Mouse (Mus musculus) kidney, postnatal 0 days (tissue): ENCODE results near the gene Sidt2. TPM values are rescaled to one million over a fixed set of nuclear protein-coding genes. Genes with fewer than 3 reads are reported as not detected.
A peak's percentile ranks its signal among the peaks of the same experiment; 100 is the strongest.

ENCODE experiments used
- ATAC-seq: fragments of 200-750 bp; cut with Nextera tagmentation; replicated peaks from 2 replicates; pipeline ENCODE4 v1.8.0; 2017; ENCODE audit warnings: low read depth, moderate number of reproducible peaks, moderate TSS enrichment, moderate library complexity; ENCODE audit not compliant: low FRiP score
- DNase-seq: peaks from one replicate; pipeline ENCODE4 v3.0.0-alpha.2; 2016; ENCODE audit warnings: low spot score
- H3K27ac ChIP-seq: fragments of 300-500 bp; sonication (generic); 2 replicates; pipeline ENCODE4 v1.5.1; 2014; ENCODE audit warnings: mild to moderate bottlenecking
- H3K27me3 ChIP-seq: fragments of 300-500 bp; sonication (generic); 2 replicates; pipeline ENCODE4 v1.6.1; 2014; ENCODE audit warnings: low read length, mixed read lengths; ENCODE audit not compliant: insufficient read depth
- H3K36me3 ChIP-seq: fragments of 300-500 bp; sonication (generic); 2 replicates; pipeline ENCODE4 v1.6.1; 2014; ENCODE audit warnings: low read length, mixed read lengths; ENCODE audit not compliant: insufficient read depth
- H3K4me1 ChIP-seq: fragments of 300-500 bp; sonication (generic); replicated peaks from 2 replicates; pipeline ENCODE4 v1.6.1; 2014; ENCODE audit warnings: antibody characterized with exemption, low read length, mixed read lengths; ENCODE audit not compliant: insufficient read depth
- H3K4me2 ChIP-seq: fragments of 300-500 bp; sonication (generic); 2 replicates; pipeline ENCODE4 v1.6.1; 2014; ENCODE audit warnings: mild to moderate bottlenecking, low read length, moderate library complexity, mixed read lengths
- H3K4me3 ChIP-seq: fragments of 300-500 bp; sonication (generic); replicated peaks from 2 replicates; pipeline ENCODE4 v1.5.1; 2014; ENCODE audit warnings: low read depth, low read length
- H3K9ac ChIP-seq: fragments of 300-500 bp; sonication (generic); 2 replicates; pipeline ENCODE4 v1.6.1; 2014; ENCODE audit warnings: low read depth, low read length
- H3K9me3 ChIP-seq: fragments of 300-500 bp; sonication (generic); replicated peaks from 2 replicates; pipeline ENCODE4 v1.6.1; 2016; ENCODE audit warnings: low read length, inconsistent platforms, mixed read lengths
- CTCF ChIP-seq: IDR thresholded peaks from 2 replicates; pipeline ENCODE4 v1.5.1; 2016; ENCODE audit warnings: antibody characterized with exemption, low read depth, mild to moderate bottlenecking, moderate library complexity
- WGBS: fragments of 180-500 bp; shearing (Covaris S2); extraction: QIAGEN DNeasy Blood & Tissue Kit; methylation state at CpG from one replicate; pipeline ENCODE4 v1.1.7; 2014; 5-methylcytosine and 5-hydroxymethylcytosine counted together
- polyA plus RNA-seq: library from polyadenylated mRNA; unstranded; fragments of >200 nt; fragmentation: Nextera tagmentation; extraction: Ambion mirVana; gene quantifications from 2 replicates; pipeline ENCODE4 v1.2.1, GENCODE M21; 2015

Sidt2 gene
- polyA plus RNA-seq = 50.8 and 53.5 TPM in 2 replicates

DNA sequence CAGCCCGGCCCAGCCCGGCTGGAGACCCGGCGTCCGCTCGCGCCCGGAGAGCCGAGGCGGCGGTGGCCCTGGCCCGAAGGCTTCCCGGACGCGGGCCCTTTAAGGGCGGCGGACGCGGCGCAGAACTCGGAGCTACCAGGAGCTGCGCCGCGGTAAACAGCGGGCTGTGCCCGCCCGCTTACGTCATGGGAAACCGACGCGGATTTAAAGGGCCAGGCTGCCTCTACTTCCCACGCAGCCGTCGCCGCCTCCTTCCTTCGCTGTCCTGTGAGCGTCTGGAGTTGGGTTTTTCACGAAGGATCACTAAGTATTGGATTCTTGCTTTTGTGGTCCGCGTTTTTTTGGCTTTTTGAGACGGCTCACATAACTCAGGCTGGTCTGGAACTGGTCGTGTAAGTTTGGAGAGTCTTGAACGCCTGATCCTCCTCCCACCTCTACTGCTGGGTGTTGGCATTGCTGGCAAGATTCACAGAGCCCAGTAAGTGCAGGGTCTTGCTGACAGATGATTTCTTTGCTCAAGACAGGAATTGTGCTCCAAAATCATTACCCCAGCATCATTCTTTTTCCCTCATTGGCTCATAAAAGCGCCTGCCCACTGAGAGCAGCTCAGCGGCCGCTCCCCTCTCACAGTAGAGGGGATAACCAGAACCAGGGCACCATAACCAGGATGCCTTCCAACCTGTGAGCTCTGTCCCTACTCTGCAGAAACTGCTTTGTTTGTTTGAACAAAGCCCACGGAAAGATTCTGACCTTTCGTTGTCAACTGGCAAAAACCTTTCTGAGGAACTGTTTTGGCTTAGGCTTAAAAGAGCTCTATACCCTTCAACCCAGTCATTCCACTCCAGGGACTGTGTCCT is at the start of gene Sidt2:
Gene Sidt2 (minus strand): TSS at position 152 of the 857 bp plus-strand sequence.
- TF ChIP-seq CTCF = no peak
- peaks cover 22% of the 10 kb centered on the region for H3K4me1 ChIP-seq
- peak within 1 kb of the TSS; percentile 98 for H3K9ac ChIP-seq
- peak; percentile 87 for ATAC-seq
- peaks cover 15% of the 10 kb centered on the region; the same call in 1 of the 2 replicates for H3K36me3 ChIP-seq
- DNase-seq = peak; percentile 95
- H3K4me3 ChIP-seq = peak within 1 kb of the TSS; percentile 95
- peak within 1 kb of the TSS; percentile 95 for H3K27ac ChIP-seq
- no peaks in the 10 kb centered on the region for H3K27me3 ChIP-seq
- 2% methylated on average over 39 of the region's 48 CpGs for WGBS
- H3K4me2 ChIP-seq = peak within 1 kb of the TSS; percentile 85
- H3K9me3 ChIP-seq = no peaks in the 10 kb centered on the region

DNA sequence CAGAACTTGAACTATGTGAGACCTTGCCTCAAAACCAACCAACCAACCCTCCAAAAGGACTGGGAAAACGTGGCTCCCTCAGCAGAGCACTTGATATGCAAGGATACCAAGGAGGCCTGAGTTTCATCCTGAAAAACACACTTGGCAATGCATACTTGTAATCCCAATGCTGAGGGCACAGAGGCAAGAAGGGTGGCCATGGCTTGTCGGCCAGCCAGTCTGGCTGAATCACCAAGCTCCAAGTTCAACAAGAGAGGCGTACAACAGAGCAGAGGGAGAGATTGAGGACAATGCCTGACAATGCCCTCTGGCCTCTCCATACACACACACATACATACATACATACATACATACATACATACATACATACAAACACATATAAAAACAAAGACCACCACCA is 49.5 kb upstream of the Sidt2 start:
- Histone ChIP-seq H3K9ac (no peak overlapping the region), H3K9me3 (no peaks in the 10 kb centered on the region), H3K27ac (no peak overlapping the region), H3K27me3 (no peaks in the 10 kb centered on the region), H3K36me3 (no peaks in the 10 kb centered on the region), H3K4me2 (no peak overlapping the region), H3K4me3 (no peak overlapping the region), H3K4me1 (no peaks in the 10 kb centered on the region)
- ATAC-seq (no peak), DNase-seq (no peak)
- no peak for TF ChIP-seq CTCF
- WGBS = 64% methylated on average over 3 of the region's 3 CpGs

GRCm38 (mm10) chr9:46003729-46004128 is 48.7 kb upstream of the Sidt2 start:
- H3K27me3 ChIP-seq = no peaks in the 10 kb centered on the region
- H3K9me3 ChIP-seq = no peaks in the 10 kb centered on the region
- H3K9ac ChIP-seq = no peak overlapping the region
- no peak overlapping the region for H3K4me2 ChIP-seq
- H3K27ac ChIP-seq = no peak overlapping the region
- H3K4me1 ChIP-seq = no peaks in the 10 kb centered on the region
- DNase-seq (peak; percentile 92), ATAC-seq (peak; percentile 33; the same call in 1 of the 2 replicates)
- H3K36me3 ChIP-seq = no peaks in the 10 kb centered on the region
- WGBS = 7% methylated on average over 7 of the region's 7 CpGs
- peak; percentile 99 for TF ChIP-seq CTCF
- H3K4me3 ChIP-seq = no peak overlapping the region

- DNase-seq = no peak
Observed at GRCm38 (mm10) chr9:45999009-45999408, 44.0 kb upstream of the Sidt2 start.

GRCm38 (mm10) chr9:45985229-45985567 is 30.1 kb upstream of the Sidt2 start:
- H3K4me2 ChIP-seq = peak overlapping the region; percentile 73
- TF ChIP-seq CTCF = no peak
- H3K4me3 ChIP-seq = peak overlapping the region; percentile 90
- H3K4me1 ChIP-seq = peaks cover 3% of the 10 kb centered on the region
- no peaks in the 10 kb centered on the region for H3K27me3 ChIP-seq
- WGBS = under 1% methylated on average over 4 of the region's 4 CpGs
- peak overlapping the region; percentile 90 for H3K27ac ChIP-seq
- no peaks in the 10 kb centered on the region for H3K9me3 ChIP-seq
- DNase-seq = peak; percentile 70
- peak; percentile 58; the same call in 1 of the 2 replicates for ATAC-seq
- H3K9ac ChIP-seq = peak overlapping the region; percentile 91
- no peaks in the 10 kb centered on the region for H3K36me3 ChIP-seq

More at GRCm38 (mm10) chr9:45999009-45999408, 44.0 kb upstream of the Sidt2 start:
- H3K4me2 ChIP-seq = no peak overlapping the region
- H3K4me1 ChIP-seq = no peaks in the 10 kb centered on the region
- no peak for TF ChIP-seq CTCF
- H3K36me3 ChIP-seq = no peaks in the 10 kb centered on the region
- no peak overlapping the region for H3K4me3 ChIP-seq
- H3K9me3 ChIP-seq = no peaks in the 10 kb centered on the region
- H3K9ac ChIP-seq = no peak overlapping the region
- no peak overlapping the region for H3K27ac ChIP-seq
- no peak for ATAC-seq
- H3K27me3 ChIP-seq = no peaks in the 10 kb centered on the region
- 70% methylated on average over 4 of the region's 4 CpGs for WGBS

- Histone ChIP-seq H3K4me2 (peak overlapping the region; percentile 73), H3K27ac (peak overlapping the region; percentile 90), H3K27me3 (no peaks in the 10 kb centered on the region), H3K4me3 (peak overlapping the region; percentile 90), H3K9me3 (no peaks in the 10 kb centered on the region), H3K36me3 (no peaks in the 10 kb centered on the region), H3K4me1 (peaks cover 3% of the 10 kb centered on the region), H3K9ac (peak overlapping the region; percentile 91)
- DNase-seq = peak; percentile 93
- WGBS = under 1% methylated on average over 51 of the region's 76 CpGs
- TF ChIP-seq CTCF = no peak
- peak; percentile 88 for ATAC-seq
Observed at GRCm38 (mm10) chr9:45984409-45985228, 29.6 kb upstream of the Sidt2 start.
